Comparison of ENCODE assay signal across 12 mouse cellular contexts in the genomic region with DNA sequence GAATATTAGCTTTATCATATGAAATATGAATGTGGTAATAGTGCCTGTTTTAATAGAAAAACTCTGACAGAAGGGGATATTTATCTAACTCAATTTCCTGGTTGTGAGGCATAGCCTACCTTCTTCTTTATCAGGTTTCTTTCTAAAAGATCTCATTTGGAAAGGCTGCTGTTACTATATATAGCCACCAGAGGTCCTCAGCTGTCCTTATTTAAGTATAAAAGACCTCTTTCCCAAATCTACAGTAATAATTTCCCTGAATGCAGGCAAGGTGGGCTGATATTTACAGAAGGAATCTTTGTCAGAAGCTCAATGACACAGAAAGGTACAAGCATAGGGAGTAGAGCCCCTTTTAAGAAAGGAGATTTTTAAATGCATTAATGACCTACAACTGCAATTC. TPM values are rescaled to one million over a fixed set of nuclear protein-coding genes. Genes with fewer than 3 reads are reported as not detected.
DNase-seq lines count a peak whose midpoint lies in the region; ATAC-seq and TF ChIP-seq lines count a peak whose summit lies in the region.
"Had no signal": no experiment of that assay in that cellular context is flagged by ENCODE, and none has a peak within 500 bp of the region (broad histone marks: within the 10 kb centered on the region; RNA-seq: fewer than 3 reads in every experiment).

No protein-coding gene starts in this region.

- no peaks in the 10 kb centered on the region for H3K9me3 ChIP-seq in hindbrain, embryonic 11.5 days (ENCODE audit: control insufficient read depth, low read length)
- no peaks in the 10 kb centered on the region for H3K9me3 ChIP-seq in hindbrain, embryonic 12.5 days (replicated peaks)
- H3K9me3 ChIP-seq in lung, embryonic 14.5 days (ENCODE audit: low read depth, low read length), result no peaks in the 10 kb centered on the region
- H3K9me3 ChIP-seq: forebrain, embryonic 12.5 days; lung, embryonic 15.5 days had no signal

- in situ Hi-C loops in Patski (cut with MboI; ENCODE audit: low pct_unique_long_range_greater_than_20kb), result loop anchor here (5.0 to 10.0 kb wide), 4 partner anchors 50 to 462 kb away; no protein-coding TSS in a partner anchor

- POLR2A ChIA-PET in Patski (lab: Charles Lee), result no interaction called here

- no peak overlapping the region for H3K9ac ChIP-seq in hindbrain, embryonic 11.5 days (ENCODE audit: low read depth, low read length)
- no peak overlapping the region for H3K9ac ChIP-seq in hindbrain, embryonic 12.5 days
- H3K9ac ChIP-seq in lung, embryonic 14.5 days, result no peak overlapping the region
- H3K9ac ChIP-seq: forebrain, embryonic 12.5 days; lung, embryonic 15.5 days had no signal

- no peaks in the 10 kb centered on the region for H3K4me1 ChIP-seq in hindbrain, embryonic 11.5 days (replicated peaks; ENCODE audit: control insufficient read depth, insufficient read depth, low read length)
- H3K4me1 ChIP-seq in hindbrain, embryonic 12.5 days, result no peaks in the 10 kb centered on the region
- no peaks in the 10 kb centered on the region for H3K4me1 ChIP-seq in lung, embryonic 14.5 days (ENCODE audit: insufficient read depth)
- H3K4me1 ChIP-seq: forebrain, embryonic 12.5 days; lung, embryonic 15.5 days had no signal

- no peak for ATAC-seq in hindbrain, embryonic 11.5 days (ENCODE audit: low FRiP score)
- ATAC-seq in hindbrain, embryonic 12.5 days (ENCODE audit: low FRiP score), result no peak
- no peak for ATAC-seq in lung, embryonic 14.5 days (ENCODE audit: insufficient read depth)
- ATAC-seq in Patski, result no peak

- no peak overlapping the region for H3K4me3 ChIP-seq in hindbrain, embryonic 11.5 days (ENCODE audit: low read depth, low read length)
- H3K4me3 ChIP-seq in hindbrain, embryonic 12.5 days, result no peak overlapping the region
- H3K4me3 ChIP-seq in lung, embryonic 14.5 days (ENCODE audit: low read depth, low read length), result no peak overlapping the region
- H3K4me3 ChIP-seq: forebrain, embryonic 12.5 days; lung, embryonic 15.5 days had no signal

- no peaks in the 10 kb centered on the region for H3K36me3 ChIP-seq in hindbrain, embryonic 11.5 days (ENCODE audit: control insufficient read depth, insufficient read depth, low read length)
- H3K36me3 ChIP-seq in hindbrain, embryonic 12.5 days, result no peaks in the 10 kb centered on the region
- H3K36me3 ChIP-seq in lung, embryonic 14.5 days (ENCODE audit: insufficient read depth), result no peaks in the 10 kb centered on the region
- H3K36me3 ChIP-seq: forebrain, embryonic 12.5 days; lung, embryonic 15.5 days had no signal

- H3K27ac ChIP-seq in hindbrain, embryonic 11.5 days (ENCODE audit: low read depth, low read length), result no peak overlapping the region
- no peak overlapping the region for H3K27ac ChIP-seq in hindbrain, embryonic 12.5 days
- no peak overlapping the region for H3K27ac ChIP-seq in lung, embryonic 14.5 days (ENCODE audit: low read depth)
- H3K27ac ChIP-seq: forebrain, embryonic 12.5 days; lung, embryonic 15.5 days had no signal

- CTCF ChIA-PET in Patski (lab: Charles Lee), result interaction anchor here (0.6 to 2.6 kb wide), 5 partner anchors 18 to 390 kb away, joined by 3 to 11 read pairs (median 3); no protein-coding TSS in a partner anchor

- H3K27me3 ChIP-seq in hindbrain, embryonic 11.5 days (ENCODE audit: control insufficient read depth, insufficient read depth, low read length), result no peaks in the 10 kb centered on the region
- no peaks in the 10 kb centered on the region for H3K27me3 ChIP-seq in hindbrain, embryonic 12.5 days
- H3K27me3 ChIP-seq in lung, embryonic 14.5 days (ENCODE audit: insufficient read depth, low read length), result no peaks in the 10 kb centered on the region
- H3K27me3 ChIP-seq in Patski, result peaks cover 30% of the 10 kb centered on the region
- H3K27me3 ChIP-seq: lung, embryonic 15.5 days had no signal

- peak; percentile 25 for DNase-seq in hindbrain, embryonic 11.5 days (ENCODE audit: low spot score)
- DNase-seq in lung, embryonic 14.5 days, result peak; percentile 66
- DNase-seq in lung, postnatal 25 days (ENCODE audit: low spot score), result no peak
- no peak for DNase-seq in Patski (ENCODE audit: low read depth, low spot score)
- peak; percentile 63 for DNase-seq in retina, embryonic 14.5 days (ENCODE audit: low spot score)
- DNase-seq in spleen, postnatal 10 days (ENCODE audit: low spot score in 2 of 2), result no peak
- DNase-seq in testis, postnatal 14 days (ENCODE audit: low spot score), result no peak
- DNase-seq: cerebellum, adult 11-12 months; thymus, postnatal 36 days had no signal

- no peak overlapping the region for H3K4me2 ChIP-seq in hindbrain, embryonic 11.5 days (replicated peaks; ENCODE audit: low read depth, low read length)
- no peak overlapping the region for H3K4me2 ChIP-seq in hindbrain, embryonic 12.5 days (replicated peaks)
- H3K4me2 ChIP-seq in lung, embryonic 14.5 days, result no peak overlapping the region
- H3K4me2 ChIP-seq: forebrain, embryonic 12.5 days; lung, embryonic 15.5 days had no signal

- TF ChIP-seq CTCF in lung, embryonic 14.5 days (IDR thresholded peaks at IDR 0.05; ENCODE audit: low read depth), result peak; percentile 49
- peak; percentile 59 for TF ChIP-seq CTCF in Patski (IDR thresholded peaks at IDR 0.05)

RNA-seq across cellular contexts. Expression of a gene that starts 39.2 kb away (rescaled TPM):
- polyA plus RNA-seq in hindbrain, embryonic 11.5 days (2014; fragmentation: Nextera tagmentation; extraction: Ambion mirVana), result 0.14 TPM in 1 of 2 replicates, not detected in the other
- polyA plus RNA-seq in hindbrain, embryonic 12.5 days (2016; fragmentation: Nextera tagmentation; extraction: Ambion mirVana), result not detected in 2 replicates
- not detected in 2 replicates for polyA plus RNA-seq in lung, embryonic 14.5 days (2014; fragmentation: Nextera tagmentation; extraction: Ambion mirVana)
- not detected for polyA plus RNA-seq in Patski (2021)
- polyA plus RNA-seq: forebrain, embryonic 12.5 days; lung, embryonic 15.5 days had no signal

Comparison
In these comparisons a context has a peak if more than half of its experiments do, and no peak if none do; other contexts are left out.
1. DNase-seq: peak in hindbrain, embryonic 11.5 days (single experiment), lung, embryonic 14.5 days (single experiment) and retina, embryonic 14.5 days (single experiment); none in lung, postnatal 25 days (single experiment), Patski (single experiment), spleen, postnatal 10 days (0 of 2) and testis, postnatal 14 days (single experiment).